Mouse (Mus musculus): ENCODE data around the gene Rab25. TPM values are rescaled to one million over a fixed set of nuclear protein-coding genes. Genes with fewer than 3 reads are reported as not detected.

Rab25 gene
- polyA plus RNA-seq, 1 experiment = not detected

DNA sequence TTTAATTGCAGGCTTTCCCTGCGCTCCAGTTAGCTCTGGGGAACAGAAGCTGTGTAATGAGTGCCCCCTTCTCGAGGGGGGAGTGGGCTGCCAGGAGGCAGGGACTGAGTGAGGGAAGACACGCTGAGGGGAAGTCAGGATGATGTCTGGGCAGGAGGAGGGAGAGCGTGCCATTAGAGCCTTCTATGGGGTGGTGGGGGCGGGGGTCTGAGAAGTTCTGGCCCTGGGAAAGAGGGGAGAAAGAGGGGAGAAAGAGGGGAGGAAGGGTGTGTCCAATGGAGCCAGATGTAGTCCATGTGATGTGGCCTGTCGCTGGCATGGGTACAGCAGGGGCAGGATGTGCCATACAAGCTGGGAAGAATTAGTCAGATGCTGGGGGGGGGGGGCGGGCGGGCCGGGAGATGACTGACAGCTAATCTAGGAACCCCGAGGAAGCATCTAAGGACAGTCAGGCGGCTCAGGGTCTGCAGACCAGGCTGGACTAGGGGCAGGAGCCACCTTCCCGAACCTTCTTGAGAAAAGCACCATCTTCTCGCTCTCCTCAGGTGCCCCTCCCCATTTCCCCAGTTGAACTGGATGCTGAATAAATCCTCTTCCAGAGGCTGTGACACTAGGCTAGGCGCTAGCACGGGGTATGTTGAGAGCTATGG, 35.1 kb downstream of the Rab25 start:
- H3K27ac ChIP-seq (replicated peaks; ENCODE audit: low read depth, low read length) = no peak overlapping the region
- H3K4me3 ChIP-seq (ENCODE audit: insufficient read depth, low read depth, low read length) = no peak overlapping the region
- peaks cover 20% of the 10 kb centered on the region for H3K4me1 ChIP-seq (ENCODE audit: control insufficient read depth, insufficient read depth, insufficient read length, low read length)

DNA sequence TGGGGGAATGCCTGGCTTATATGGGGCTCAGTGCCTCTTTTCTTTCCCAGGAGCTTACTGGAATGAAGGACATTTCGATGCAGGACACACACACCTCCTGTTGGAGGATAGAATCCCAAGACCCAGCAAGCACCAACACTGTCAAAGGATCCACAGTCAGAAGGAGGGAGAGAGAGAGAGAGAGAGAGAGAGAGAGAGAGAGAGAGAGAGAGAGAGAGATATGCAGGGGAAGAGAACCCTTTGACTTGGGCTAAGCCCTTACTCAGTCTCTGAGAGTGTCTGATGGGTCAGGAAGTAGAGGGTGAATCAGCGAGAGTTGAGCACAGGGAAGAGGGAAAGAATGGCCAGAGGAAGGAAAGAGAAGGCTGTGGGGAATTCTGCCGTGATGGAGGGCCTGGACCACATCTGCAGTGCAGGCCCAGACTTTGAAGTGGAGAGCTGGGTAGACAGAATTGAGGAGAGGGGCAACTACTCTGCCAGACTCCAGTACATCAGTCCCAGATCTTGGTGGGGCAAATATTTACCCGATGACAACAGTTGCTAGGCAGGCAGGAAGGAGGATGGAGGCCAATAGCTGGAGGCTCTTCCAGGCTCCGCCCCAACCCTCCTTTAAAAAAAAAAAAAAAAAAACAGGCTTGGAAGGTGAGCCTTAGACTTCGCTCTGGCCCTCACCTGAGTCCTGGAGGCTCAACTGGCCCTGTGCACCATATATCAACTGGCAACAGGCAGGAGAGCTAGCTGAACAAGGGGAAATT, 35.8 kb downstream of the Rab25 start:
- Histone ChIP-seq H3K27ac (replicated peaks; ENCODE audit: low read depth, low read length) (0 out of 2 replicates have a peak overlapping the region, but pooled peaks have one; percentile 46), H3K4me3 (ENCODE audit: insufficient read depth, low read depth, low read length) (no peak overlapping the region), H3K4me1 (ENCODE audit: control insufficient read depth, insufficient read depth, insufficient read length, low read length) (peaks cover 20% of the 10 kb centered on the region)

DNA sequence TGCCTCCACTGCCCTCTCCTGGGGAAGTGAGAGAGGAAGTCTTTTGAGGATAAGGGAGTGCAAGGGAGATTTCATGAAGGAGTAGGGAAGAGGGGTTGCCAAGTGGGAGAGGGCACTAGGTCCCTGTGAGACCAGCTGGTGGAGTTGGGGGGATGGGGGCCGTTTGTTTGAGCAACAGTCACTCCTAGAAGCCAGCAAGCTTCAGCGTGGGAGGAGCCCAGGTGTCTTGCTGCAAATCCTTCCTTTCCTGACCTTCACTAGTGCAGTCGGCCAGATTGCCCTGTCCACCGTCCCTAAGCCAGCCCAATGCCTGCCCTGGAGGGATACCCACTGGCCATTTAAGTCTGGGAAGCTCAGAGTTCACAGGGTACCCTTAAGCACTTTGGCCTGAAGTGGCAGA, 36.5 kb downstream of the Rab25 start:
- H3K4me1 ChIP-seq (ENCODE audit: control insufficient read depth, insufficient read depth, insufficient read length, low read length) = peaks cover 20% of the 10 kb centered on the region
- H3K4me3 ChIP-seq (ENCODE audit: insufficient read depth, low read depth, low read length) = no peak overlapping the region
- H3K27ac ChIP-seq (replicated peaks; ENCODE audit: low read depth, low read length) = peak overlapping the region; percentile 23; the same call in 1 of the 2 replicates

DNA sequence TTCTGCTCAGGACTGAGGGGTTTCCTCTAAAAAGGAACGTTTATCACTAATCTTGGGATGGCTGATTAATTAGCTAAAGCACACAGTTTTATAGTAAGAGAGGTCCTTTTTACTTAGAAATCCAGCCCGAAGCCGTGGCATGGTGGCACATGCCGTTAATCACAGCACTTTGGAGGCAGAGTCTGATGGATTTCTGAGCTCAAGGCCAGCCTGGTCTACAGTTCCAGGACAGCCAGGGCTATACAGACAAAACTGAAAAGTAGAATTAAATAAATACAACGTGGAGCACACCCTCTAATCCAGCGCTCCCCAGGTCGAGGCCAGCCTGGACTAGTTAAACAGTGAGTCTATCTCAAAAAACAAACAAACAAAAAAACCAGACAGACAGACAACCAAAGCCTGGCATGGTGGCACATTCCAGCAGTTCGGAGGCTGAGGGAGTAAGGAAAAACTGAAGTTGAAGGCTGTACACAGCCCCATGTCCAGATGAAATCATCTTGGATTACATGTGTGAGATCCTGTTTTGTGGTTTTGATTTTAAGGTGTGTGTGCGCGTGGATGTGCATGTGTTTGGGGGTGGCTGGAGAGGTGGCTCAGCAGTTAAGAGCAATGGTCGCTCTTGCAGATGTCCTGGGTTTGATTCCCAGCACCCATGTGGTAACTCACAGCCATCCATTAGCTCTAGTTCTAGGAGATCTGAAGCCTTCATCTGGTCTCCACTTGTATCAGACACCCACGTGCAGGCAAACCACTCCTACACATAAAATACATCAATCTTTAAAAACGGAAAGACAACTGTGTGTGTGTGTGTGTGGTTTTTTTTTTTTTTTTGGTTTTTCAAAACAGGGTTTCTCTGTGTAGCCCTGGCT, 37.4 kb downstream of the Rab25 start:
- peak overlapping the region; percentile 61 for H3K27ac ChIP-seq (replicated peaks; ENCODE audit: low read depth, low read length)
- peaks cover 20% of the 10 kb centered on the region for H3K4me1 ChIP-seq (ENCODE audit: control insufficient read depth, insufficient read depth, insufficient read length, low read length)
- peak overlapping the region; percentile 53 for H3K4me3 ChIP-seq (ENCODE audit: insufficient read depth, low read depth, low read length)

DNA sequence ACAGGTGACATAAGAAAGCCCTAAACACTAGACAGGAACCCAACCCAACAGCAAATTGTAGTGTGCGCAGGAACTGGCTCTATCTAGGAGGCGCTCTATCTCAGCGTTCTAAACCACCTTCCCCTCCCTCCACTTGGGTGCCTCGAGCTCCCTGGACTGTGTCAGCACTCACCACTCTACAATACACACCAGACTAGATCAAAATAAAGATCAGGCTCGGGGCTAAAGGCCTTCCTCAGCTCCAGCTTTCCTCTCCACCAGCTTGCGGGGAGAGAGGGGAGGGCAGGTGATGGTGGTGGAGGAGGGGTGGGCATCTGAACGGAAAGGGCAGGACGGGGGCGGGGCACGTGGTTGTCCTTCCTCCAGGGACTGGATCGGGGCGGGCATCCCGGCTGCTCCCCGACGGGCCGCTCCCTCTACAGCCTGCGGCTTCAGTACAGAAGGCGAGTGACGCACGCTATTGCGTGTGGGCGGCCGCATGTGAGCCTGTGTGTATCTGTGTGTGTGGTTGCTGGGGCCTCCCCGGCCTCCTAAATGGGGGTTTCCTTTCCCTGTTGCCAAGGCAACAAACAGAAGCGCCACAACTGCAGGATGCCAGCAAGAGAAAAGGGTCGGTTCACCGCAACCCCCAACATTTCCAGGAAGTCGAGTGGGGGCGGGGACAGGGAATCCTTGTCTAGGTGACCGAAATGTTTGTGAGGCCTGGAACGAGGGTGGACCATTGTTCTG, 38.2 kb downstream of the Rab25 start, which contains the start of gene Lmna:
Gene Lmna (minus strand): TSS at position 265 of the 729 bp plus-strand sequence.
- Histone ChIP-seq H3K4me1 (ENCODE audit: control insufficient read depth, insufficient read depth, insufficient read length, low read length) (peaks cover 20% of the 10 kb centered on the region), H3K27ac (replicated peaks; ENCODE audit: low read depth, low read length) (peak within 1 kb of the TSS; percentile 92), H3K4me3 (ENCODE audit: insufficient read depth, low read depth, low read length) (peak within 1 kb of the TSS; percentile 53)

DNA sequence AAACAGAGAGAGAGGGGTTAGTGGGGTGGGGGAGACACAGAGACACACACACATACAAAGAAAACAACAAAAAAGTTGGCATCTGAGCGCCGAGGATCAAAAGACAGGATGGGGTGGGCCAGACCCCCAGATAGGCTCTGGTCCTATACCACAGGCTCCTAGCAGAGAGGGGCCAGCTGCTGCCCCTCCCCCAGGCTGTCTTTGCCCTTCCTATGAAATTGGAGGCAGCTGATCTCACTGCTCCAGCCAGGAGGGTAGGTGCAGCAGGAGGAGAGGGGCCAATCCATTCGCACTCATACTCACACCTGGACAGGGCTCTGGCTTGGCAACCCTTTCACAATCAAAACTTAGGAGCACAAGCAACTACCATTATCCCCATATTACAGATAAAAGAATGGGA, 38.9 kb downstream of the Rab25 start:
- Histone ChIP-seq H3K4me3 (ENCODE audit: insufficient read depth, low read depth, low read length) (peak overlapping the region; percentile 53), H3K4me1 (ENCODE audit: control insufficient read depth, insufficient read depth, insufficient read length, low read length) (peaks cover 15% of the 10 kb centered on the region), H3K27ac (replicated peaks; ENCODE audit: low read depth, low read length) (peak overlapping the region; percentile 92)

DNA sequence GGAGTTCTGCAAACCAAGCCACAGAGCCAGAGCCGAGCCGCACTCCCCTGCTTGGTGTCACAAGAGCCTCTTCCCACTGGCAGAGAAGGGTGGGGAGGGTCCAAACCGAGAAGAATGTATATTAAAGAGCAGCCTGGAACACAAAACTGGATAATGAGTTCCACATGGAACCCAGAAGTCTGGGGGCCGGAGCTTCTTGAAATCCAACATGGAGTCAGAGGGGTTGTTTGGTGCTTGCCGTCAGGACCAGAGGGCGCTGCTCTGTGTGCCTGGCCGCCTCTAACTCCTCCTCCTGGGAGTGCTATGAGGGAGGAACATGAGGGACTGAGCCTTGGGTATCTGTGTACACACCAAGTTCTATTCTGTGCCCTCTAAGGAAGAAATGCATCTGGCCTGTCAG, 42.3 kb downstream of the Rab25 start:
- Histone ChIP-seq H3K27ac (replicated peaks; ENCODE audit: low read depth, low read length) (no peak overlapping the region), H3K4me1 (ENCODE audit: control insufficient read depth, insufficient read depth, insufficient read length, low read length) (peaks cover 10% of the 10 kb centered on the region), H3K4me3 (ENCODE audit: insufficient read depth, low read depth, low read length) (no peak overlapping the region)

DNA sequence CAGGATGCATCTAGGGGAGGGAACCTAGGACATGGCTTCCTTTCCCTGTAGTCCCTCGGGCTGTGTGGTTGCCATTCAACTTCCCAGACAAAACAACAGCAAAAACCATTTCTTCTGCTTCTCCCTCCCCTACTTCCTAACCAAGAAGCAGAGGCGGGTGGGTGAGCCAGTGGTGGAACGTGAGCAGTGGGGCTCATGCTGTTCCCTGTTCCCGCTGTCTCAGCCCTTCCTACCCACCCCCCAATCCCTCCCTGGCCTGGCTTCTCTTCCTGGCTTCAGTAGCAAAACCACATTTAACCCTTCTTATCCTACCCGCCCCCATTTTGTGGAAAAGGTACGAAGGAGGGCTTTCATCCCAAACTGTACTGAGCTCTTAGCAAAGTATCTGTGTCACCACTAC, 43.0 kb downstream of the Rab25 start:
- Histone ChIP-seq H3K27ac (replicated peaks; ENCODE audit: low read depth, low read length) (no peak overlapping the region), H3K4me1 (ENCODE audit: control insufficient read depth, insufficient read depth, insufficient read length, low read length) (peaks cover 12% of the 10 kb centered on the region), H3K4me3 (ENCODE audit: insufficient read depth, low read depth, low read length) (no peak overlapping the region)

DNA sequence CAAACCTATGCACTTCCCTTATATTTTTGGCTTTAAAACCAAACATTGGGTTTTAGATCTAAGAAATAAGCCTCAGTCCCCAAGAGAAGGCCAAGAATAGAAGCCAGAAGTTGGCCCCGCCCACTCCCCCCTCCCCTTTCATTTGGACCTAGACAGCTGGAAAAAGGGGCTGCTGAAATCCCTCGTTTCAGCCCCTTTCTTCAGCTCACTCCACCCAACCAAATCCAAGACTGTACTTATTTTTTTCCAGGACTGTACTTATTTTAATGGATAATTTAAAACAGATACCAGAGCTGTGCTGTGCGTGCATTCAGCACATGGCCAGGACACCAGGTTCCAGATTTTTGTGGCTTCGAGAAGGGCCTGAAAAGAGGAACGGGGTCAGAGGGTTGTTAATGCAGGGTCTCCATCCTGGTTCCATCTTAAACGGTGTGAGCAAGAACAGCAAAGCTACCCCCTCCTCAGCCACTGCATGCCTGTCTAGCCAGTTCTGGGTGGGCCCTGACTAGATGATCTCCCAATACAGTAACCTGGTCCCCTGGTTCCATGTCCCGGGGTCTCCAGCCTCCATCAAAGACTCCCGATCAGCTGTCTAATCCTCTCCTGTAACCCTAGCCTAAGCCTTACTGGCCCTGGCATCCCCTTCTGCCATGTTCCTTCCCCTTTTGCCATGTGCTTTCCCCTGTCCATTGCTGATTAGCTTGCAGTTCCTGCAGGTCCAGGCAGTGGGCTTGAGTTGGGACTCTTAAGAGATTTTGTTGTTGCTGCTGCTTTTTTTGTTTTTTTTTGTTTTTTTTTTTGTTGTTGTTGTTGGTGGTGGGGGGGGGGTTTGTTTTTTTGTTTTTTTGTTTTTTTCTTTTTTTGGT, 44.0 kb downstream of the Rab25 start:
- Histone ChIP-seq H3K4me1 (ENCODE audit: control insufficient read depth, insufficient read depth, insufficient read length, low read length) (peaks cover 15% of the 10 kb centered on the region), H3K4me3 (ENCODE audit: insufficient read depth, low read depth, low read length) (no peak overlapping the region), H3K27ac (replicated peaks; ENCODE audit: low read depth, low read length) (peak overlapping the region; percentile 19; the same call in 1 of the 2 replicates)

DNA sequence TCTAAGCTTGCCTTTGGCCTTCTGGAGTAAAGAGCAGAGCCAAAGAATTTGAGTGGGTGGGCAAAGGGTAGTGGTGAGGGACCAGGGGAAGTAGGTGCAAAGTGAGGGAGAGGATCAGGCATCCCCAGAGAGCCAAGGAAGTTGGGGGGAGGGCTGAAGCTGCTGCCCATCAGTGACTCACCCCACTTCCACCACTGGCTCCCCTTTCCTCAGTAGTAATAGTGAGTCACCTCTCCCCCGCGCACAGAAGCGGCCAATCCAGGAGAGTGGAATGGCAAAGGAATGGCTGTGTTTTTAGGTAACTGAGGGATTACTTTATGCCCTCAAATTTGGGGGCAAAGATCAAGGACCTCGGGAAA, 44.6 kb downstream of the Rab25 start:
- peaks cover 15% of the 10 kb centered on the region for H3K4me1 ChIP-seq (ENCODE audit: control insufficient read depth, insufficient read depth, insufficient read length, low read length)
- peak overlapping the region; percentile 72 for H3K27ac ChIP-seq (replicated peaks; ENCODE audit: low read depth, low read length)
- peak overlapping the region; percentile 31 for H3K4me3 ChIP-seq (ENCODE audit: insufficient read depth, low read depth, low read length)

DNA sequence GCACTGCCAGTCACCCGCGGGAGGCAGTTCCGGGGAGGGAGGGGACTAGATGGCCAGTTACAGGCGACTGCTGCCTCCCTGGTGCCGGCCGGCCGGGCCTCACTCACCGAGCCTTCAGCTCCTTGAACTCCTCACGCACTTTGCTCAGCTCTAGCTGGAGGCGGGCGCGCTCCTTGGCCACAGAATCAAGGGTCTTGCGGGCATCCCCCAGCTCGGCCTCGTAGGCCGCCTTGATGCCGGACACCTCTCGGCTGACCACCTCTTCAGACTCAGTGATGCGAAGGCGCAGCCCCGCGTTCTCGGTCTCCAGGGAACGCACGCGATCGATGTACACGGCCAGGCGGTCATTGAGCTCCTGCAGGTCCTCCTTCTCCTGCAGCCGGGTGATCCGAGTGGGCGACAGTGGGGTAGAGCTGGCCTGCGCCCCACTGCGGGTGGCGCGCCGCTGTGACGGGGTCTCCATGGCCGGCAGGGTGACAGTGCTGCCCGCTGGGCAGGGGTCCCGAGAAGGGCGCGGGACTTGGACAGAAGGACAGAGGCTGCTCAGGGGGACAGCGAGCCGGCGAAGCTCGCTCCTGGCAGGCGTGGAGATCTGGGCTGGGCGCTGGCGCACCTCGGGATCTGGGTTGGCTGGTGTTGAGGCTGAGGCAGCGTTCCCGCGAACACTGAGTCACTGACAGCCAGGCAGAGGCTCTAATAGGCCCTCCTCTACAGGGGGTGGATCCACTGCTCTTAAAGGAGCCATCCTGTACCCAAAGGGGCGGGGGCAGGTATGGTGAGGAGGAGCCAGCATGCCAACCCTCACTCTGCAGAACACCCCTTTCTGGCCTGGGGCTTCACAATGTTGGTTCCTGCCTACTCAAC, 45.2 kb downstream of the Rab25 start:
- Histone ChIP-seq H3K4me3 (ENCODE audit: insufficient read depth, low read depth, low read length) (peak overlapping the region; percentile 94), H3K27ac (replicated peaks; ENCODE audit: low read depth, low read length) (peak overlapping the region; percentile 80), H3K4me1 (ENCODE audit: control insufficient read depth, insufficient read depth, insufficient read length, low read length) (peaks cover 15% of the 10 kb centered on the region)

DNA sequence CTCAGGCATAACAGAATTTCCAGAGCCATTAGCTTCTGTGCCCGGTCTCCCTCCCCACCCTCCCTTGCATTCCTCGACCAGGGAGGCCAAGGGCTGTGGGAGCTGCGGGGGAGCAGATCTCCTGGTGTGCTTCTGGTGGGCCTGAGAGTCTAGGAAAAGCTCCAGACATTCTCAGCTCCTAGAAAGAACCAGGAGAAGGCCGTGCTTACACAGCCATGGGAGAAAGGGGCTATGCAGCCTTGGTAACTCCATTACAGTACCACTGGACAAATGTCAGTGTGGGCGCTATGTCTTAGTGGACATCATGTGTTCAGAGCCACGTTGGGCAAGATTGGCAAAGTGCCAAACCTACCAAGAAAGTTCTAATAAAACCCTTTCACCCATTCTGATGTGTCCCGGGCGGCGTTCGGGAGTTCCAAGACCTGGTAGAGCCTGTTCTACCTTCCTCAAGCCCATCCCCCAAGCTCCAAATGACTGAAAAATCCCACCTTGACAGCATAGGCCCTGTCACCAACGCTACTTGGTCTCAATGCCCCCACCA, 46.0 kb downstream of the Rab25 start:
- peaks cover 17% of the 10 kb centered on the region for H3K4me1 ChIP-seq (ENCODE audit: control insufficient read depth, insufficient read depth, insufficient read length, low read length)
- peak overlapping the region; percentile 94 for H3K4me3 ChIP-seq (ENCODE audit: insufficient read depth, low read depth, low read length)
- peak overlapping the region; percentile 80 for H3K27ac ChIP-seq (replicated peaks; ENCODE audit: low read depth, low read length)
